Mouse (Mus musculus) E14TG2a.4 (cell line): ENCODE results near the gene Mcrip2.

Experiments used
- CTCF ChIP-seq: conservative IDR thresholded peaks from 2 replicates; pipeline ENCODE4 v1.5.1; 2014; ENCODE audit warnings: low read length
- POU5F1 ChIP-seq: IDR thresholded peaks from 2 replicates; pipeline ENCODE4 v1.6.1; 2014; ENCODE audit warnings: low read length, borderline replicate concordance

- TF ChIP-seq CTCF (no peak), POU5F1 (no peak)
Measured at GRCm38 (mm10) chr17:25878611-25879180, 10.1 kb upstream of the Mcrip2 start.
